ENCODE assay signal across 29 mouse cellular contexts in the genomic region with DNA sequence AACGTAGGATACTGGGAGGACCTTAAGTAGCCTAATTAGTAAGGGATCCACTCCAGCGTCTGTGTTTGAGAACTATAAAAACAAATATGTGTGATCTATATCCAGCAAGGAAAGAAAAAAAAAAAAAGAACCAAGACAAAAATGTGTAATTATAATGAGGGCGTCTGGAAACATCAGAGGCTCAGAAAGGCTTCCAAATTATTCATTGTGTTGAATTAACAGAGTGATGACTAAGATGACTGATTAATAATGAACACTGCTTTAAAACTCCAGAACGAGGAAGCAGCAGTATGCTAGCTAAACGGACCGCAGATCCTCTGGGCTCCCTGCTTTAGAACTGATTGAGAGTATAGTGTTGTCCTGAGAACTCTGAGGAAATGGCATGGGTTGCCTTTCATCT.
DNase-seq lines count a peak whose midpoint lies in the region; ATAC-seq and TF ChIP-seq lines count a peak whose summit lies in the region.
"Had no signal": no experiment of that assay in that cellular context is flagged by ENCODE, and none has a peak within 500 bp of the region (broad histone marks: within the 10 kb centered on the region; RNA-seq: fewer than 3 reads in every experiment).

No protein-coding gene starts in this region.

- H3K4me3 ChIP-seq in forebrain, embryonic 14.5 days (ENCODE audit: low read depth, low read length), result no peak overlapping the region
- H3K4me3 ChIP-seq in forebrain, postnatal 0 days (ENCODE audit: low read depth, low read length), result no peak overlapping the region
- no peak overlapping the region for H3K4me3 ChIP-seq in embryonic facial prominence, embryonic 12.5 days
- no peak overlapping the region for H3K4me3 ChIP-seq in forebrain, embryonic 15.5 days
- no peak overlapping the region for H3K4me3 ChIP-seq in kidney, adult 2 months (ENCODE audit: insufficient read depth, low read depth, low read length)
- H3K4me3 ChIP-seq in heart, adult 2 months, result no peak overlapping the region
- H3K4me3 ChIP-seq: erythroblast, embryonic 14.5 days; gastrocnemius, adult 2 months; heart, embryonic 10.5 days; heart, embryonic 13.5 days had no signal

- intact Hi-C loops in heart, adult 2 months (cut with DNase I), result no loop called here

- no peak for TF ChIP-seq POLR2A in brain, embryonic 14.5 days (IDR thresholded peaks at IDR 0.05; ENCODE audit: borderline replicate concordance, extremely low read depth, insufficient read depth, insufficient read length, poor library complexity, severe bottlenecking)
- no peak for TF ChIP-seq POLR2A in kidney, adult 2 months (IDR thresholded peaks at IDR 0.05; ENCODE audit: low read depth, low read length)
- TF ChIP-seq POLR2A in heart, adult 2 months (IDR thresholded peaks at IDR 0.05; ENCODE audit: insufficient read depth, low read depth, low read length), result no peak

- H3K4me1 ChIP-seq in forebrain, embryonic 14.5 days (ENCODE audit: control insufficient read depth, insufficient read depth, low read length), result peaks cover 55% of the 10 kb centered on the region
- peaks cover 27% of the 10 kb centered on the region for H3K4me1 ChIP-seq in forebrain, postnatal 0 days (ENCODE audit: insufficient read depth)
- peaks cover 39% of the 10 kb centered on the region for H3K4me1 ChIP-seq in embryonic facial prominence, embryonic 12.5 days
- H3K4me1 ChIP-seq in forebrain, embryonic 15.5 days, result peaks cover 81% of the 10 kb centered on the region
- H3K4me1 ChIP-seq in kidney, adult 2 months (ENCODE audit: control insufficient read depth, insufficient read depth, low read length), result no peaks in the 10 kb centered on the region
- H3K4me1 ChIP-seq in heart, adult 2 months (ENCODE audit: control insufficient read depth, insufficient read depth, low read length), result peaks cover 2% of the 10 kb centered on the region; the same call in 1 of the 2 replicates

- 33% methylated on average over 6 of the region's 6 CpGs for WGBS in forebrain, embryonic 14.5 days
- 21% methylated on average over 6 of the region's 6 CpGs for WGBS in forebrain, postnatal 0 days
- WGBS in embryonic facial prominence, embryonic 12.5 days, result 54% methylated on average over 6 of the region's 6 CpGs
- WGBS in forebrain, embryonic 15.5 days, result 30% methylated on average over 6 of the region's 6 CpGs
- 56% methylated on average over 6 of the region's 6 CpGs for WGBS in kidney, adult 2 months
- WGBS in heart, adult 2 months, result 80% methylated on average over 6 of the region's 6 CpGs

- H3K9ac ChIP-seq in forebrain, embryonic 14.5 days (ENCODE audit: low read length), result no peak overlapping the region
- H3K9ac ChIP-seq in forebrain, postnatal 0 days, result no peak overlapping the region
- no peak overlapping the region for H3K9ac ChIP-seq in embryonic facial prominence, embryonic 12.5 days
- H3K9ac ChIP-seq in forebrain, embryonic 15.5 days (replicated peaks), result no peak overlapping the region
- H3K9ac ChIP-seq in heart, adult 2 months (ENCODE audit: low read depth, low read length), result no peak overlapping the region
- H3K9ac ChIP-seq: heart, embryonic 13.5 days; hindbrain, embryonic 14.5 days had no signal

- no peak for TF ChIP-seq CTCF in forebrain, postnatal 0 days (IDR thresholded peaks at IDR 0.05; ENCODE audit: low read depth)
- no peak for TF ChIP-seq CTCF in brain, embryonic 14.5 days (IDR thresholded peaks at IDR 0.05; ENCODE audit: borderline replicate concordance, extremely low read depth, insufficient read depth, insufficient read length)
- no peak for TF ChIP-seq CTCF in kidney, adult 2 months (conservative IDR thresholded peaks at IDR 0.05; ENCODE audit: insufficient read depth, insufficient read length, low read depth, low read length)
- TF ChIP-seq CTCF in heart, adult 2 months (IDR thresholded peaks at IDR 0.05), result no peak

- H3K36me3 ChIP-seq in forebrain, embryonic 14.5 days (ENCODE audit: control insufficient read depth, insufficient read depth, low read length), result no peaks in the 10 kb centered on the region
- H3K36me3 ChIP-seq in forebrain, postnatal 0 days (ENCODE audit: insufficient read depth), result no peaks in the 10 kb centered on the region
- H3K36me3 ChIP-seq in embryonic facial prominence, embryonic 12.5 days, result no peaks in the 10 kb centered on the region
- no peaks in the 10 kb centered on the region for H3K36me3 ChIP-seq in forebrain, embryonic 15.5 days
- no peaks in the 10 kb centered on the region for H3K36me3 ChIP-seq in kidney, adult 2 months (ENCODE audit: control insufficient read depth, insufficient read depth, low read length)
- no peaks in the 10 kb centered on the region for H3K36me3 ChIP-seq in heart, adult 2 months (ENCODE audit: control insufficient read depth, insufficient read depth, low read length)
- H3K36me3 ChIP-seq: heart, embryonic 10.5 days; heart, embryonic 13.5 days had no signal

- H3K4me2 ChIP-seq in forebrain, embryonic 14.5 days (ENCODE audit: low read length), result no peak overlapping the region
- no peak overlapping the region for H3K4me2 ChIP-seq in forebrain, postnatal 0 days (ENCODE audit: low read depth)
- H3K4me2 ChIP-seq in embryonic facial prominence, embryonic 12.5 days (replicated peaks), result no peak overlapping the region
- H3K4me2 ChIP-seq in forebrain, embryonic 15.5 days (replicated peaks), result no peak overlapping the region
- H3K4me2 ChIP-seq: heart, embryonic 13.5 days; hindbrain, embryonic 14.5 days had no signal

- DNase-seq in forebrain, embryonic 14.5 days (ENCODE audit: low spot score), result peak; percentile 45
- no peak for DNase-seq in forebrain, postnatal 0 days
- peak; percentile 56 for DNase-seq in brain, embryonic 14.5 days (ENCODE audit: low read depth)
- no peak for DNase-seq in heart, adult 11 months
- DNase-seq in kidney, adult 2 months, result no peak
- DNase-seq in heart, adult 2 months, result no peak
- DNase-seq: adrenal gland, adult 8-10 months; adrenal gland, postnatal 25 days; cerebellum, adult 11 months; cerebellum, adult 2 months; cerebellum, adult 9-11 months; cerebellum, postnatal 25 days; gastrocnemius, adult 2 months; gastrocnemius, postnatal 14 days; heart, adult 18-20 months; heart, postnatal 14 days; heart, postnatal 4 days; kidney, adult 18-20 months had no signal

- H3K9me3 ChIP-seq in forebrain, embryonic 14.5 days (replicated peaks; ENCODE audit: control insufficient read depth, low read length), result no peaks in the 10 kb centered on the region
- H3K9me3 ChIP-seq in forebrain, postnatal 0 days (ENCODE audit: low read length), result no peaks in the 10 kb centered on the region
- no peaks in the 10 kb centered on the region for H3K9me3 ChIP-seq in embryonic facial prominence, embryonic 12.5 days
- no peaks in the 10 kb centered on the region for H3K9me3 ChIP-seq in forebrain, embryonic 15.5 days
- H3K9me3 ChIP-seq: heart, embryonic 10.5 days; heart, embryonic 13.5 days had no signal

- H3K27ac ChIP-seq in forebrain, embryonic 14.5 days (ENCODE audit: low read depth, low read length), result no peak overlapping the region
- H3K27ac ChIP-seq in forebrain, postnatal 0 days (ENCODE audit: low read depth, low read length), result no peak overlapping the region
- H3K27ac ChIP-seq in embryonic facial prominence, embryonic 12.5 days, result 0 out of 2 replicates have a peak overlapping the region, but pooled peaks have one; percentile 69
- H3K27ac ChIP-seq in forebrain, embryonic 15.5 days (replicated peaks), result peak overlapping the region; percentile 13; the same call in 1 of the 2 replicates
- no peak overlapping the region for H3K27ac ChIP-seq in kidney, adult 2 months (ENCODE audit: insufficient read depth, low read depth, low read length)
- no peak overlapping the region for H3K27ac ChIP-seq in heart, adult 2 months
- H3K27ac ChIP-seq: gastrocnemius, adult 2 months; heart, embryonic 10.5 days; heart, embryonic 13.5 days; hindbrain, embryonic 14.5 days; hindbrain, postnatal 0 days had no signal

- no peaks in the 10 kb centered on the region for H3K79me2 ChIP-seq in heart, adult 2 months (replicated peaks; ENCODE audit: control insufficient read depth, insufficient read depth, low read length)

- H3K27me3 ChIP-seq in forebrain, embryonic 14.5 days (replicated peaks; ENCODE audit: control insufficient read depth, insufficient read depth, low read length), result no peaks in the 10 kb centered on the region
- no peaks in the 10 kb centered on the region for H3K27me3 ChIP-seq in forebrain, postnatal 0 days (ENCODE audit: insufficient read depth, low read length)
- no peaks in the 10 kb centered on the region for H3K27me3 ChIP-seq in embryonic facial prominence, embryonic 12.5 days
- no peaks in the 10 kb centered on the region for H3K27me3 ChIP-seq in forebrain, embryonic 15.5 days
- H3K27me3 ChIP-seq in kidney, adult 2 months (replicated peaks; ENCODE audit: control insufficient read depth, insufficient read depth, low read length), result no peaks in the 10 kb centered on the region
- H3K27me3 ChIP-seq in heart, adult 2 months (ENCODE audit: control insufficient read depth, insufficient read depth, low read length), result no peaks in the 10 kb centered on the region
- H3K27me3 ChIP-seq: heart, embryonic 13.5 days had no signal

- ATAC-seq in forebrain, embryonic 14.5 days, result no peak
- ATAC-seq in forebrain, postnatal 0 days, result no peak
- ATAC-seq in embryonic facial prominence, embryonic 12.5 days (ENCODE audit: insufficient number of reproducible peaks, insufficient read depth, low FRiP score, low TSS enrichment), result no peak
- ATAC-seq in forebrain, embryonic 15.5 days (replicated peaks), result no peak
- ATAC-seq: activated CD4-positive, CD25-positive, alpha-beta regulatory T cell, adult 4 months; CD4-positive, CD25-positive, alpha-beta regulatory T cell, adult 4 months; hindbrain, postnatal 0 days; inflammation-experienced regulatory T-cells, adult 6 months; intestine, embryonic 16.5 days had no signal

- TF ChIP-seq EP300 in heart, adult 2 months (IDR thresholded peaks at IDR 0.05; ENCODE audit: insufficient read depth, low read depth, low read length), result no peak

Comparison
In these comparisons a context has a peak if more than half of its experiments do, and no peak if none do; other contexts are left out.
1. DNase-seq: peak in forebrain, embryonic 14.5 days (single experiment) and brain, embryonic 14.5 days (single experiment); none in forebrain, postnatal 0 days (single experiment), heart, adult 11 months (single experiment), kidney, adult 2 months (single experiment) and heart, adult 2 months (0 of 2).
2. H3K27ac ChIP-seq: peak in embryonic facial prominence, embryonic 12.5 days (single experiment) and forebrain, embryonic 15.5 days (single experiment); none in forebrain, embryonic 14.5 days (single experiment), forebrain, postnatal 0 days (single experiment), kidney, adult 2 months (single experiment) and heart, adult 2 months (single experiment).